Mouse (Mus musculus) thymus, adult 2 months (tissue): Measurements from ENCODE around the gene Bmf.

Experiments
- CTCF ChIP-seq: fragments of 200-500 bp; IDR thresholded peaks from 2 replicates; pipeline ENCODE4 v1.5.1; 2012; ENCODE audit warnings: mild to moderate bottlenecking, control low read depth, low read length, moderate library complexity, borderline replicate concordance; ENCODE audit not compliant: control insufficient read depth, poor library complexity, insufficient read depth; ENCODE audit errors: extremely low read depth
- POLR2A ChIP-seq: fragments of 200-500 bp; IDR thresholded peaks from 2 replicates; pipeline ENCODE4 v1.6.1; 2012; ENCODE audit warnings: mild to moderate bottlenecking, low read length, control low read depth, moderate library complexity; ENCODE audit not compliant: control insufficient read depth, poor library complexity, insufficient read depth; ENCODE audit errors: extremely low read depth

DNA sequence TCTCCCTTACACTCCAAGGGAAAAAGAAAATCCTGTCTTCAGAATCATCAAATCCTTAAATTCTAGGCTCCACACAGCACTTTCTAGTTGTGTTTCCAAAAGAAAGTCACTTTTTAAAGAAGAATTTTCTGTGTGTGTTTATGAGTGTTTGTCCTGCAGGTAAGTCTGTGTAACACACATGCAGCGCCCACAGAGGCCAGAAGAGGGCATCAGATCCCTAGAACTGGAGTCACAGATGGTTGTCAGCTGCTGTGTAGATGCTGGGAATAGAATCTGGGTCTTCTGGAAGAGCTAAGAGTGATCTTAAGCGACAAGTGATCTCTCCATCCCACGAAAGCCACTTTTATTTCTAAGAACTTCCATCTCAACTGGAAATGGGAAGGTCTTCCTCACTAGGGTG is 61.7 kb downstream of the Bmf start:
- TF ChIP-seq POLR2A: no peak
- TF ChIP-seq CTCF: no peak
